Mouse (Mus musculus): ENCODE results near the gene Foxn3.

- TF ChIP-seq POLR2A (IDR thresholded peaks at IDR 0.05; ENCODE audit: extremely low read depth, insufficient read depth, low read length) = no peak
- no peak for TF ChIP-seq CTCF (IDR thresholded peaks at IDR 0.05; ENCODE audit: low read depth, low read length)
Measured at GRCm38 (mm10) chr12:99519862-99520261, 43.5 kb downstream of the Foxn3 start.

Data from liver, adult 2 months (tissue).